Mouse (Mus musculus) CD8-positive naive resting alpha-beta T cell, adult 2 months (primary cell): ENCODE measurements around the gene Zdhhc14.

Source experiments
- DNase-seq, 2 experiments: peaks; one replicate each; pipeline ENCODE4 v3.0.0; 2022; ENCODE audit warnings: low read depth in 2 of 2, low spot score in 2 of 2

Gene Zdhhc14

DNA sequence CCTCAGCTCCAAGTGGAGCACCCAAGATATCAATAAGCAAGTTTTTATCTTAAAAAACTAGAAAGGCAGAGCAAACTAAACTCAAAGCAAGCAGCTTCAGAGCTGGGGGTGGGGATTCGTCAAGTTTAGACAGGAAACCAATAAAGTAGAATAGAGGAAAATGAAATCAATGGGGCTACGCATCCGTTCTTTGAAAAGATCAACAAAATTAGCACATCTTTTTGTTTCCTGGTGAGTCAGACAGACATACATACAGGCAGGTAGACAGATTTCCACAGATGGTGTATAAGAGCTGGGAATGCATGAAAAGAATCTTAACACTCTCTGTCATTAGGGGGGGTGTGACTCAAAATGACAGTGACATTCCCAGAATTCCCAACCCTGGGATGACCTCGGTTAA is 159.2 kb downstream of the Zdhhc14 start:
- no peak for DNase-seq

GRCm38 (mm10) chr17:5653981-5654380 is 161.6 kb downstream of the Zdhhc14 start:
- DNase-seq = no peak

GRCm38 (mm10) chr17:5655536-5655935 is 163.2 kb downstream of the Zdhhc14 start:
- DNase-seq = no peak

DNA sequence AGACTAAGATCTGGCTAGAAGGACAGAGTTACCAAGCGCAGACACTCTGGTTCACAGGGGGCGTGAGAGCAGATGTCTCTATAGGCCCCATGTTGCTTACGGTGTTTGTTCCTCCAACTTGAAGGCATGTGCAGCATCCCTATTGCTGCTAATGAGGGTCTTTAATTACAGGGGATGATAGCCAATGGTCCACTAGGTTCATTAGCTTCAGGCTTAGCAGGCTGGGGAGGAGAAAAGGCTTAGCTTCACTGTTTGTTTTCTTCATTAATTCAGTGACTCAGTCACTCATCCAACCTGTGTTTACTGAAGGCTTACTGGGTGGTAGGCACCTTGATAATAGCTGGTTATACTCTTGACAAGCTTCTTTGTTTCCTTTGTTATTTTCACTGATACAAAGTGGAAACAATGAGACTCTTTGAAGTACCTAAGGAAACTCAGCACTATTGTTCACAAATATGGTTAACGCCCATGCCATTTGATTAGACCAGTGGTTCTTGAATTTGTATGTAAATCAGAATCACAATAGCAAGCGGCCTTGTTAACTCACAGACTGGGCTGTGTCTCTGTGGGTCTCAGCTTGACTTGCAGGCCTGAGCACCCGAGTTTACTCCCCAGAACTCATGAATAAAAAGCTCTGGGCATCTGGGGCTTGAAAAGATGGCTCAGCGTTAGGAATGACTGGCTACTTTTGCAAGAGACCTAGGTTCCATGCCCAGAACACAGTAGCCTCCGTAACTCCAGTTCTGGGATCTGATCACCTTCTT is 168.1 kb downstream of the Zdhhc14 start:
- no peak for DNase-seq

DNA sequence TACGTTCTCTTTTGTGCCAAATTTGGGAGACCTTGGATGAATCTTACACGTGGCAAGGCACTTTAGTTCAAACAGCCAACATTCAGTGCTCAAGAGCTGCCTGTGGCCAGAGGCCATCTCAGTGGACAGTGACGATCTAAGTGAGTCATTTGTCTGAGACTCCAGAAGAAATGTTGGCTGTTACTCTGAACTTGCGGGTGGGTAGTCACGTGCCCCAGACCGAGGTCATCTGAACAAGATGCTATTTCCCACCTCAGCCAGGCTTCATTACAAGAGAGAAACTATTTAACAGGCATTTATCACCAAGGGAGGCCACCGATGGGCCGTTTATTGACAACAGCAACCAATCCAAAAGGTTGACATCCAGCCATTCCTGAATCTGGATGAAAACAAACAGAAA is 174.3 kb downstream of the Zdhhc14 start:
- no peak for DNase-seq

DNA sequence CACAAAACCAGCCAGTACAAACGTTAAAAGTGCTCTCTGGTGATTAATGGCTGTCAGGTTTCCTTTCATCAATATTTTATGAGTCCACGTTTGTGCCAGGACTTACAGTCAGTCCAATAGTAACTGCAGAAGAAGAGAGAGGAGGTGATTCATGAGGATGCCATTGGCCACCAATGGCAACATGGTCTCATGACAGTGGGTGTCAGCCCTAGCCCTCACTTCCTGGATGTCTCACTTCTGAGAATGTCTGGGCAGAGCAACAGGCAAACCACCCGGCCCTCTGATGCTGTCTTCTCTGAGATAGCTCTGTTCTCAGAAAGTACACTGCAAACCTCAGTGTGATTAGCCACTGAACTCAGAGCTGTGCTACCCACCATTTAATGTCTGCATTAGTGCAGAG is 176.1 kb downstream of the Zdhhc14 start:
- DNase-seq = no peak

DNA sequence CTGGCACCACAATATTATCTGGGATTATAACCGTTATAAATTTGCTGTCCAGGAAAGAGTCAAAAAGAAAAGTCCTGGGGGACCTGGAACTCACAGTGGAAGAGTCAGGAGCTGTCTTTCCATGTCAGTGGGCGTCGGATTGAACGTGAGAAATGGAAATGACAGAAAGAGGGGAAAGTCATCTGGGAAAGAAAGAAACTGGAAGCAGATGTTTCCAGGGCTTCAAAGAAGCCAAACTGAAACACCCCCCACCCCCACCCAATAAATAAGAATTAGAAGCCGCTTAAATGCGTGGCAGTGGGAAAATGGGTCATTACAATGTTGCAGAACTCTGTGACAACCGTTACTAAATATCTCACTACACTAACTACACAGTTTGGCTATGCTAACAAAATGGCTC is 176.6 kb downstream of the Zdhhc14 start:
- DNase-seq = no peak

GRCm38 (mm10) chr17:5675951-5676350 is 183.6 kb downstream of the Zdhhc14 start:
- no peak for DNase-seq

- DNase-seq = no peak
Measured at GRCm38 (mm10) chr17:5679315-5679714, 187.0 kb downstream of the Zdhhc14 start.

DNA sequence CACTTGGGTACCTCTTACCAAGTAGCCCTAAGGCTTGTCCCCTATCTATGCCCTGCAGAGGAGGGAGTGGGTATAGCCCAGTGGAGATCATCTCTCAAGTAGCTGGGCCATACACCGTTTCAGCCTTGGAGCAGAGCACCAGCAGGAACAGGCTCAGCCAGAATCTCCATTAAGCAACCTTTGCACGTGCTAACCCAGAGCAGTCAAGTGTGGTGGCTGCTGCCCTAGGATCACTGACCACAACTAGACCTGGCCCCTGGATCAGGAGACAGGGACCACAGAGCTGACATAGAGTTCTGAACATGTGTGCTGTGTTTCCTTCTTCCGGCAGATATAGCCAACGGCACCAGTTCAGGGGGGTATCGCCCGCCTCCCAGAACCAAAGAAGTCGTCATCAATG is 193.0 kb downstream of the Zdhhc14 start:
- no peak for DNase-seq

DNA sequence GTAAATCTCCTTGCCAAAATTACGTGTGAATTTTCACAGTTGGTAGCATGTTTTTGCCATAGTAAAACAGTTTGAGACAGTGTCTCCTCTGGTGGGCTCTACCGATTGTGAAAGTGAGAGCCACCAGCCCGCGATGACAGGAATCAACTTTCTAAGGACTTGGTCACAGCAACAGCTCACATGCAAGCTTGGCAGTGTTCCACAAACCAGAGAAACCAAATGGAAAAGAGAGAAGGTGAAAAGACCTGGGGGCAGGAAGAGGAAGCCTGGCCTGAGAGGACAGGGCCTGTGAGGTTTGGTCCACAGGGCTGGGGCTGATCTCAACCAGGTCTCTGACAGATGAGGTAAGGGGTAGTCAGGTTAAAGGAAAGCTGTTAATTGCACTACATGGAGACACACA is 195.5 kb downstream of the Zdhhc14 start:
- DNase-seq = no peak

- DNase-seq = no peak
Measured at GRCm38 (mm10) chr17:5688222-5688621, 195.9 kb downstream of the Zdhhc14 start.

GRCm38 (mm10) chr17:5688669-5689068 is 196.3 kb downstream of the Zdhhc14 start:
- DNase-seq = no peak

DNA sequence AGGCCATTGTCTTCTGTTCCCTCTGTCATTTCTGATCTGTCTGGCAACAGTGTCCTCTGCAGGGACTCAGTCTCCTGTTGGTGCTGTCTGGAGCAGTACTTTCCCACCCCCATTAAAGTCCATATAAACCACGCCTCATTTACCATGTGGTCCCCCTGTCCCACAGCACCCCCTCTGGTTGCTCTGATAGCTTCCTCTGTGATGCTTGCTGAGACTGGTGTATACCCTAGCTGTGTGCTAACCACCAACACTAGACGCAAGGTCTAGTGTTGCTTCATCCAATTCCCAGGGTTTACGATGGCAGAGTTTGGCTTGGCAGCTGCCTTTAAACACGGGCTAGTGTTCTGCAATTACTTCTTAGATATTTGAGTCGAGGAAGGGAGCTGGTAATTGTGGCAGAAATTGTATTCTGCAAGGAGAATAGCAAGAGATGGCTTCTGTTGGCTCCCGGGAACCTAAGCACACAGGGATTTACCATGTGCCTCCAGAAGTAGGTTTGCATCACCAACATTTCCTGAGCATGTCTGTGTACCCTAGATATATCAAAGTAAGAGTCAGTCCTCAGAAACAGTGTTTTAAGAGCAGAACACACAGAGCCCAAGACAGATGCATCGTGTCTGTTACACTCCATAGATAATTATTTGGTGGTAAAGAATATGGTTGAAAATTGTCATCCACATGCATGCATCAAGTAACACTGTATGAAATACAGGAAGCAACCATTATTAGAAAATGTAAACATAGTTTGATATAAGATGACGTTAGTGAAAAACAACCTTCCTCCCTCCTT is 198.6 kb downstream of the Zdhhc14 start:
- DNase-seq = peak in 1 of 2 experiments; percentile 5

GRCm38 (mm10) chr17:5692661-5693060 is 200.3 kb downstream of the Zdhhc14 start:
- no peak for DNase-seq

DNA sequence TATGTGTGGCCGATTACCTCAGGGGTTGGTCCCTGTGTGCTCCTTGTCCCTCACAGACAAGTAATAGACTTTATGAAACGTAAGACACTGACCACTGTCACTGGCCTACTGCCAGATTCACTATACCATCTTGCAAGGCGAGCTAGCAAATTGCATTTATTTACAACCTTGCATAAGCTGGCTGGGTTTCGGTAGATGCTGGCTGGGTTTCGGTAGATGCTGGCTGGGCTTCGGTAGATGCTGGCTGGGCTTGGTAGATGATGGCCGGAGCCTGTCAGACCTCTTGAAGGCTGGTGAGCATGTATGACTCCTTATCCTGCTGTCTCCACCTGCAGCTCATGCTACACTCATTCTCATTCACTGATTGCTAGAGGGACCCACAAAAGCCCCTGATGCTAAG is 200.9 kb downstream of the Zdhhc14 start:
- no peak for DNase-seq

DNA sequence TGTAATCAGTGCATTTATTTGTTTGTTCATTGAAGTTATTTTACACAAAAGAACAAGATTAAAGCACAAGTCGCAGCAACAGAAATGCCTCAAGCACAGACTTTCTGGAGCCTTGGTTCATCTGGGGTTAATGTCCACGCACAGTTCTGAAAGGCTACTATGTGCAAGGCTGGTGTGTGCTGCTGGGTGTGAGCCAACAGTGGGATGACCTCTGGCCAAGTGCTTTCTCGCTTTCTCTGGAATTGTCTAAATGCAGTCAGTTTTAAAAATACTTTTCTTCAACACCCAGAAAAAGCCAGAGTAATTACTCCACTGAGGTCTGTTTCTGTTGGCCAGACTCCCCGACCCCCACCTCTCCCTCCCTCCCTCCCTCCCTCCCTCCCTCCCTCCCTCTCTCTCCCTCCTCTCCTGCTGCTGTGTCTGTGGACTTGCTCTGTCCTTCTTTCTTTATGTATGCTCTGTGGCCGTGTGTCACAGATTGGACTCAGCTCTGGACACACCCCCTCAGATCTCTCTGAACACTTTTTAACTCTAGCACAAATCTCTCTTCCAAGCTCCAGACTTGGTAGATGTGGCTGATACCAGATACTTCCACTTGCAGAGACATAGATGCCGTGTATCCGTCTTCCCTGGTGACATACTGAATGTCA is 206.2 kb downstream of the Zdhhc14 start:
- no peak for DNase-seq

- DNase-seq = no peak
Measured at GRCm38 (mm10) chr17:5710320-5711104, 218.2 kb downstream of the Zdhhc14 start.

DNA sequence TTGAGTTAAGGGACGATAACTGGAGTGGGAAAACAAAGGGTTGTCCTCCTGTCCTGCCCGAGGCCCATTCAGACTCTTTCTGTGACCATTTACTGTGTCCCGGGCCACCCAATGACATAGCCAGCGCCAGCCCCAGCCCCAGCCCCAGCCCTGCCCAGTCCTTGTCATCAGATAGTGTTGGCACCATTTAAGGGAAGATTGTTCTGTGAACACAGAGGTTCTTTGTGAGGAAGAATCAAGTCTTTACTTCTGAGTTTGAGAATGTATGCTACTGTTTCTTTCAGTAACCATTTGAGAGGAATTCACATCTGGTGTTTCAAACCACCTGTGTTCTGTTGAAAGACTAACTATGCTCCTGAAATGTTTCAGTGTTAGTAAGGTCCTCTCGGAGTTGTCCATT is 219.5 kb downstream of the Zdhhc14 start:
- DNase-seq = no peak

DNA sequence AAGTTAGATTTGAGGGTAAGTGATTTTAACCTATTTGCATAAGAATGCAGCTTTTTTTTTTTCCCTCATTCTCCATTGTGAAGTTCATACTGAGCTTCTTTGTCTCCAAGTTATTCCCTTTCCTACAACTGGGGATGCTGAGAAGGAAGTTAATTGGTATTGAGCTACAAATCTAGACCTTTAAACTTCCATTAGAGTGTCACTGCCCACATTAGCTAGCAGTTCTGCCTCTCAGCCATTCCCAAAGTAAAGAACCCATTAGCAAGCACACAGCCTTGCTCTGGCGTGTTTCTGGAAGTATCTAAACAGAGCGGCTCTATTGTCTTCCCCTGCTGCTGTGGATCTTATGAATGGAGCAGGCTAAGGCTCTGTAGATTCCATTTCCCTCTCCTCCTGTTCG is 220.8 kb downstream of the Zdhhc14 start:
- DNase-seq = no peak

DNA sequence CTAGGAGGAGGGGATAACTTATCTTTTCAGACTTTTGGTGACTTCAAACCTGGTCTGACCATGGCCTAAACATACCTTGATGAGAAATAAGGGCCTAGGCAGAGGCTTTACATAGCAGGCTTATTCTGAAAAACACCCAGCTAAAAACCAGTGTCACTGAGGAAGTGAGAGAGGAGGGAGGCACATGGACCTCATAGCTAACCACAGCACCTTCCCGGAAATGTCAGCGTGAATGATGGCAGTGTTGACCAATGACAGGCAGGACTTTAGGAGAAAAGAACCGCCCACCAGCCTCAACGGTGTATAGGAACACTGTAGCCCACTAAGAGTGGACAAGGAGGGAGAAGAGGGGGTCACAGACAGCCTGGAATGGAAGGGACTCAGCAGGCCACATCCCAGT is 224.6 kb downstream of the Zdhhc14 start:
- no peak for DNase-seq
